Mouse (Mus musculus): Measurements from ENCODE around the gene Rnpepl1. TPM values are rescaled to one million over a fixed set of nuclear protein-coding genes. Genes with fewer than 3 reads are reported as not detected.

The Rnpepl1 gene
- polyA plus RNA-seq, 1 experiment from 2014 or later = 40.8 TPM

GRCm38 (mm10) chr1:92875360-92876111 is 35.0 kb upstream of the Rnpepl1 start:
- no peak for ATAC-seq (ENCODE audit: insufficient number of reproducible peaks, insufficient read depth, low FRiP score, low read depth)
- Histone ChIP-seq H3K4me1 (ENCODE audit: control insufficient read depth in 2 of 2, insufficient read depth in 2 of 2, low read length in 2 of 2) (no peaks in the 10 kb centered on the region), H3K27ac (replicated peaks in 1 of 2; ENCODE audit: control insufficient read depth in 1 of 2, insufficient read depth in 1 of 2, low read depth in 2 of 2, low read length in 2 of 2) (no peak overlapping the region), H3K27me3 (ENCODE audit: control insufficient read depth, insufficient read depth, low read length) (peaks cover 10% of the 10 kb centered on the region), H3K4me3 (ENCODE audit: control insufficient read depth in 1 of 2, insufficient read depth in 1 of 2, low read depth in 1 of 2, low read length in 2 of 2) (no peak overlapping the region), H3K9me3 (ENCODE audit: control insufficient read depth, low read length) (no peaks in the 10 kb centered on the region), H3K9ac (ENCODE audit: low read length) (no peak overlapping the region), H3K36me3 (ENCODE audit: control insufficient read depth, insufficient read depth, low read length) (no peaks in the 10 kb centered on the region), H3K4me2 (ENCODE audit: low read length) (no peak overlapping the region)
- WGBS = 73% methylated on average over 8 of the region's 8 CpGs

DNA sequence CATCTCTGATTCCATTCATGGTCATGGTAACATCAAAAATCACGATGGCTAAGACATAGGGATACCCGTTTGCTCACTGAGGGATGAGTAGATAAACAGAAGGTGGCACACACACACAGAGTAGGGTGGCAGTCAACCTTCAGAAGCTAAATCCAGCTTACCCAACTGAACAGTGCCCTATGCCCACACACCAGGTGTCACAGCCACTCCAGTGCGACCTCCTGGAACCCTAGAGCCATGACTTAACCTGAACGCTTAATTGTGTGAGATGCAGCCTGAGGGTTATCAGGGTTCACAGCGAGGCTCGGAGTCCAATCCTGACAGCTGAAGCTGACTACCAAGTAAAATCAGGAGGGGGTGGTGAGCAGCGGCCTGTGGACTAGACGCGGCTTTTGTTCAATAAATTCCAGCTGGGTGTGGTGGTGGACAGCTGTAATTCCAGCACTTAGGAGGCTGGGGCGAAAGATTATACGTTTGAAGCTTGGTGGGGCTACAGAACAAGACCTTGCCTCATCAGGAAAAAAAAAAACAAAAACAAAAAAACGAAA is 33.1 kb upstream of the Rnpepl1 start:
- Histone ChIP-seq H3K9me3 (ENCODE audit: control insufficient read depth, low read length) (no peaks in the 10 kb centered on the region), H3K36me3 (ENCODE audit: control insufficient read depth, insufficient read depth, low read length) (no peaks in the 10 kb centered on the region), H3K27ac (replicated peaks in 1 of 2; ENCODE audit: control insufficient read depth in 1 of 2, insufficient read depth in 1 of 2, low read depth in 2 of 2, low read length in 2 of 2) (no peak overlapping the region), H3K4me3 (ENCODE audit: control insufficient read depth in 1 of 2, insufficient read depth in 1 of 2, low read depth in 1 of 2, low read length in 2 of 2) (no peak overlapping the region), H3K27me3 (ENCODE audit: control insufficient read depth, insufficient read depth, low read length) (peaks cover 10% of the 10 kb centered on the region), H3K9ac (ENCODE audit: low read length) (no peak overlapping the region), H3K4me2 (ENCODE audit: low read length) (no peak overlapping the region), H3K4me1 (ENCODE audit: control insufficient read depth in 2 of 2, insufficient read depth in 2 of 2, low read length in 2 of 2) (no peaks in the 10 kb centered on the region)
- 63% methylated on average over 12 of the region's 12 CpGs for WGBS
- ATAC-seq (ENCODE audit: insufficient number of reproducible peaks, insufficient read depth, low FRiP score, low read depth) = no peak

DNA sequence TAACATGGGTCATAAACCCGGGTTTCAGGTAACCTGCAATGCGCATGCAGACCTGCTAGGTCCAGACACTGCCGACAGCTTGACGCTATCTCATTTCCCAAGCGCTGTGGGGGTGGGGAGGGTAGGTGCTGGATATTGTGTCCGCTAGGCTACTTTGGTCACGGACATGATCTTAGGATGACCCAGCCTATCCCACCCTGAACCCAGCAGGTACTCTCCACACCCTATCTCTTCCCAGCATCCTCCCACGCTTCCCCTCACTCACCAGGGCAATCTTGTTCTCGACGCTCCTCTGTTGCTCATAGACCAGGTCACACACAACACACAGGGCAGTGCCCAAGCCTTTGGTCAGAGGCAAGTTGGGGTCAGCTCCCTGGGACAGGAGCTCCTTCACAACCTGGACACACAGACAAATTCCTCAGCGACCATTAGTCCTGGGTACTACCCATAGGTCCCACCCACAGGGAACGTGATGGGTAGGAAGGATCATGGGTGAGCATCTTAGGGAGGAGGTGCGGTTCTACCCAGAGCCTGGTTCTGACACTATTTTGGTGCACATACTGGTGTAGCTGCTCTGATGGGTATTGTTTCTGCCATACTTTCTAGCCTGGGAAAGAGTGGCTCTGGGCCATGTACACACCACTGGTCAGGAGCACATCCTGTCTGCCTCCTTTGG is 32.4 kb upstream of the Rnpepl1 start:
- Histone ChIP-seq H3K27me3 (ENCODE audit: control insufficient read depth, insufficient read depth, low read length) (peaks cover 10% of the 10 kb centered on the region), H3K4me3 (ENCODE audit: control insufficient read depth in 1 of 2, insufficient read depth in 1 of 2, low read depth in 1 of 2, low read length in 2 of 2) (no peak overlapping the region), H3K4me2 (ENCODE audit: low read length) (no peak overlapping the region), H3K4me1 (ENCODE audit: control insufficient read depth in 2 of 2, insufficient read depth in 2 of 2, low read length in 2 of 2) (no peaks in the 10 kb centered on the region), H3K36me3 (ENCODE audit: control insufficient read depth, insufficient read depth, low read length) (no peaks in the 10 kb centered on the region), H3K9me3 (ENCODE audit: control insufficient read depth, low read length) (no peaks in the 10 kb centered on the region), H3K27ac (replicated peaks in 1 of 2; ENCODE audit: control insufficient read depth in 1 of 2, insufficient read depth in 1 of 2, low read depth in 2 of 2, low read length in 2 of 2) (no peak overlapping the region), H3K9ac (ENCODE audit: low read length) (no peak overlapping the region)
- 70% methylated on average over 13 of the region's 13 CpGs for WGBS
- no peak for ATAC-seq (ENCODE audit: insufficient number of reproducible peaks, insufficient read depth, low FRiP score, low read depth)

- no peak for ATAC-seq (ENCODE audit: insufficient number of reproducible peaks, insufficient read depth, low FRiP score, low read depth)
- Histone ChIP-seq H3K27ac (replicated peaks in 1 of 2; ENCODE audit: control insufficient read depth in 1 of 2, insufficient read depth in 1 of 2, low read depth in 2 of 2, low read length in 2 of 2) (no peak overlapping the region), H3K9ac (ENCODE audit: low read length) (no peak overlapping the region), H3K4me3 (ENCODE audit: control insufficient read depth in 1 of 2, insufficient read depth in 1 of 2, low read depth in 1 of 2, low read length in 2 of 2) (no peak overlapping the region), H3K36me3 (ENCODE audit: control insufficient read depth, insufficient read depth, low read length) (no peaks in the 10 kb centered on the region), H3K27me3 (ENCODE audit: control insufficient read depth, insufficient read depth, low read length) (peaks cover 7% of the 10 kb centered on the region), H3K9me3 (ENCODE audit: control insufficient read depth, low read length) (no peaks in the 10 kb centered on the region), H3K4me1 (ENCODE audit: control insufficient read depth in 2 of 2, insufficient read depth in 2 of 2, low read length in 2 of 2) (no peaks in the 10 kb centered on the region), H3K4me2 (ENCODE audit: low read length) (no peak overlapping the region)
- 86% methylated on average over 12 of the region's 12 CpGs for WGBS
These were observed 31.3 kb upstream of the Rnpepl1 start for GRCm38 (mm10) chr1:92879266-92879665.

GRCm38 (mm10) chr1:92880101-92880500 is 30.5 kb upstream of the Rnpepl1 start:
- no peak for ATAC-seq (ENCODE audit: insufficient number of reproducible peaks, insufficient read depth, low FRiP score, low read depth)
- Histone ChIP-seq H3K4me3 (ENCODE audit: control insufficient read depth in 1 of 2, insufficient read depth in 1 of 2, low read depth in 1 of 2, low read length in 2 of 2) (no peak overlapping the region), H3K27me3 (ENCODE audit: control insufficient read depth, insufficient read depth, low read length) (peaks cover 7% of the 10 kb centered on the region)

GRCm38 (mm10) chr1:92881982-92882381 is 28.6 kb upstream of the Rnpepl1 start:
- Histone ChIP-seq H3K9me3 (ENCODE audit: control insufficient read depth, low read length) (no peaks in the 10 kb centered on the region), H3K4me2 (ENCODE audit: low read length) (no peak overlapping the region), H3K27ac (replicated peaks in 1 of 2; ENCODE audit: control insufficient read depth in 1 of 2, insufficient read depth in 1 of 2, low read depth in 2 of 2, low read length in 2 of 2) (no peak overlapping the region), H3K4me3 (ENCODE audit: control insufficient read depth in 1 of 2, insufficient read depth in 1 of 2, low read depth in 1 of 2, low read length in 2 of 2) (no peak overlapping the region), H3K9ac (ENCODE audit: low read length) (no peak overlapping the region), H3K4me1 (ENCODE audit: control insufficient read depth in 2 of 2, insufficient read depth in 2 of 2, low read length in 2 of 2) (no peaks in the 10 kb centered on the region), H3K27me3 (ENCODE audit: control insufficient read depth, insufficient read depth, low read length) (no peaks in the 10 kb centered on the region), H3K36me3 (ENCODE audit: control insufficient read depth, insufficient read depth, low read length) (no peaks in the 10 kb centered on the region)
- WGBS = 74% methylated on average over 6 of the region's 6 CpGs
- ATAC-seq (ENCODE audit: insufficient number of reproducible peaks, insufficient read depth, low FRiP score, low read depth) = no peak

More at GRCm38 (mm10) chr1:92880101-92880500, 30.5 kb upstream of the Rnpepl1 start:
- no peaks in the 10 kb centered on the region for H3K9me3 ChIP-seq (ENCODE audit: control insufficient read depth, low read length)
- no peak overlapping the region for H3K27ac ChIP-seq (replicated peaks in 1 of 2; ENCODE audit: control insufficient read depth in 1 of 2, insufficient read depth in 1 of 2, low read depth in 2 of 2, low read length in 2 of 2)
- WGBS = 80% methylated on average over 5 of the region's 5 CpGs
- H3K36me3 ChIP-seq (ENCODE audit: control insufficient read depth, insufficient read depth, low read length) = no peaks in the 10 kb centered on the region
- H3K4me2 ChIP-seq (ENCODE audit: low read length) = no peak overlapping the region
- H3K4me1 ChIP-seq (ENCODE audit: control insufficient read depth in 2 of 2, insufficient read depth in 2 of 2, low read length in 2 of 2) = no peaks in the 10 kb centered on the region
- H3K9ac ChIP-seq (ENCODE audit: low read length) = no peak overlapping the region

DNA sequence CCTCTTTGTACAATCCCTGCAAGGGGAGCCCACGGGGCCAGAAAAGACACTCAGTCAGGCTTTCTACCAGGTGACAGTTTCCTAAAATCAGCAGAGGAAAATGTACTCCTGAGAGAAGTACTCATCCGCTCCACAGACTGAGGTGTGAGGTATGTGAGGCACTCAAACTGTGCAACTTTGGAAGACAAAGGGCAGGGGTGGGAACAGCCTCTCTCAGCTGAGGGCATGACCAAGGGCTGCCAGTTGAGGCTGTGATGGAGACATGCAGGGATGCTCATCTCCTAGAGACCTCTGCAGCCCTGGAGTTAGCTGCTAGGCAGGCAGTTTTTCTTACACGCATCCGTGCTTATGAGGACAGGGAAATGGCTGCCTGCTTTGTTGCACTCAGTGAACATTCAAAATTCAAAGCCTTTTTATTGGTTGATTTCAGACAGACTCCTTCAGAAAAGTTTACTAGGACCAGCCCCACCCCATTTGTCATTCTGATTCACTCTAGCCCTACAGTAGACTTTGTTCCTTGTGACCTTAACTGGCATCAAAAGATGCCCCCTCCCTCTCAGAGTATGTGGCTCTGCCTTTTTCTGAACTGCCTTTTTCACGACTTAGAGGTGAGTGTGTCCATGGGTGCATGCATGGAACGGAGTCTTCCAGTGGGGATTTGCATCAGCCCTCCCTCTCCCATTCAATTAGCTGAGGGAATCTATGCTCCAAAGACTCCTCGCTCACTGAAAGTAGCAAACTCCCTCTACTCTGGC is 21.5 kb upstream of the Rnpepl1 start:
- Histone ChIP-seq H3K27ac (replicated peaks in 1 of 2; ENCODE audit: control insufficient read depth in 1 of 2, insufficient read depth in 1 of 2, low read depth in 2 of 2, low read length in 2 of 2) (no peak overlapping the region), H3K27me3 (ENCODE audit: control insufficient read depth, insufficient read depth, low read length) (no peaks in the 10 kb centered on the region), H3K4me2 (ENCODE audit: low read length) (no peak overlapping the region), H3K4me1 (ENCODE audit: control insufficient read depth in 2 of 2, insufficient read depth in 2 of 2, low read length in 2 of 2) (no peaks in the 10 kb centered on the region), H3K9me3 (ENCODE audit: control insufficient read depth, low read length) (no peaks in the 10 kb centered on the region), H3K4me3 (ENCODE audit: control insufficient read depth in 1 of 2, insufficient read depth in 1 of 2, low read depth in 1 of 2, low read length in 2 of 2) (no peak overlapping the region), H3K9ac (ENCODE audit: low read length) (no peak overlapping the region), H3K36me3 (ENCODE audit: control insufficient read depth, insufficient read depth, low read length) (no peaks in the 10 kb centered on the region)
- WGBS = 61% methylated on average over 7 of the region's 7 CpGs
- ATAC-seq (ENCODE audit: insufficient number of reproducible peaks, insufficient read depth, low FRiP score, low read depth) = no peak

Measured in heart, embryonic 14.5 days (tissue).